Mouse (Mus musculus): ENCODE results near the gene Rflnb.

DNA sequence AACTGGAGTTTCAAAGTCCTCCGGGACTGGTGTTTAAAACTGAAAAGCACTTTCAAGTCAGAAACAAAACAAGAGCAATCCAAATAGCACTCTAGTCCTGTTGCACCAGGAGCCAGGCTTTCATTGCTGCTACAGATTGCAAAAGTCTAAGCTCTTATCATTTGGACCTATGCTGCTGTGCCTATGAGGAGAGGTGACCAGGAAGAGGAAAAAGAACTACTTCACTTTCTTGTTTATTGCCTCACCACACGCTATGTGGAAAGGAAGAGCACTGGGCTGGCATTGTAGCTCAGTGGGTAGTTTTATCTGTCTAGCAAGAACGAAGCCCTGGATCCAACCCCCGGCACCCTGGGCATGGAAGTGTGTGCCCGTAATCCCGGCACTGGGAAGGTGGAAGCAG is 5.8 kb upstream of the Rflnb start:
- TF ChIP-seq GATA1 (IDR thresholded peaks at IDR 0.05; ENCODE audit: borderline replicate concordance, low read length) (no peak), FLI1 (IDR thresholded peaks at IDR 0.05; ENCODE audit: low read length) (no peak)

Measured in megakaryocyte, embryonic 14.5 days (primary cell).